Mouse (Mus musculus) liver, postnatal 0 days (tissue): ENCODE results near the gene Ldb3. TPM values are rescaled to one million over a fixed set of nuclear protein-coding genes. Genes with fewer than 3 reads are reported as not detected.

Experiments
- ATAC-seq: fragments of 200-750 bp; cut with Nextera tagmentation; 2 replicates; pipeline ENCODE4 v1.8.0; 2017; ENCODE audit warnings: mild to moderate bottlenecking, moderate library complexity
- DNase-seq: peaks from one replicate; pipeline ENCODE4 v3.0.0-alpha.2; 2016
- H3K27ac ChIP-seq: fragments of 300-500 bp; sonication (generic); 2 replicates; pipeline ENCODE4 v1.5.1; 2014; ENCODE audit warnings: antibody characterized with exemption, moderate library complexity, mild to moderate bottlenecking, low read depth
- H3K27me3 ChIP-seq: fragments of 300-500 bp; sonication (generic); 2 replicates; pipeline ENCODE4 v1.6.1; 2014; ENCODE audit warnings: low read length, control low read depth, mixed read lengths; ENCODE audit not compliant: insufficient read depth
- H3K36me3 ChIP-seq: fragments of 300-500 bp; sonication (generic); replicated peaks from 2 replicates; pipeline ENCODE4 v1.6.1; 2014; ENCODE audit warnings: mild to moderate bottlenecking, control low read depth, low read length, moderate library complexity, mixed read lengths; ENCODE audit not compliant: insufficient read depth
- H3K4me1 ChIP-seq: fragments of 300-500 bp; sonication (generic); 2 replicates; pipeline ENCODE4 v1.6.1; 2014; ENCODE audit warnings: antibody characterized with exemption, mild to moderate bottlenecking, control low read depth; ENCODE audit not compliant: insufficient read depth
- H3K4me2 ChIP-seq: fragments of 300-500 bp; sonication (generic); 2 replicates; pipeline ENCODE4 v1.6.1; 2014; ENCODE audit warnings: low read depth, mild to moderate bottlenecking, low read length, moderate library complexity, mixed read lengths
- H3K4me3 ChIP-seq: fragments of 300-500 bp; sonication (generic); 2 replicates; pipeline ENCODE4 v1.5.1; 2014; ENCODE audit warnings: low read depth, low read length
- H3K9ac ChIP-seq: fragments of 300-500 bp; sonication (generic); replicated peaks from 2 replicates; pipeline ENCODE4 v1.6.1; 2014; ENCODE audit warnings: mild to moderate bottlenecking, moderate library complexity
- H3K9me3 ChIP-seq: fragments of 300-500 bp; sonication (generic); 2 replicates; pipeline ENCODE4 v1.6.1; 2016; ENCODE audit warnings: mild to moderate bottlenecking, control low read depth, low read length, mixed read lengths
- CTCF ChIP-seq: sonication (generic); IDR thresholded peaks from 2 replicates; pipeline ENCODE4 v1.5.1; 2016; ENCODE audit warnings: antibody characterized with exemption, low read depth
- EP300 ChIP-seq: IDR thresholded peaks from 2 replicates; pipeline ENCODE4 v1.6.1; 2016; ENCODE audit warnings: antibody characterized with exemption, low read depth, mild to moderate bottlenecking
- WGBS: fragments of 180-500 bp; shearing (Covaris S2); extraction: QIAGEN DNeasy Blood & Tissue Kit; methylation state at CpG from one replicate; pipeline ENCODE4 v1.1.7; 2014; ENCODE audit not compliant: insufficient replicate concordance; 5-methylcytosine and 5-hydroxymethylcytosine counted together
- polyA plus RNA-seq: library from polyadenylated mRNA; unstranded; fragments of >200 nt; fragmentation: Nextera tagmentation; extraction: Ambion mirVana; gene quantifications from 2 replicates; pipeline ENCODE4 v1.2.1, GENCODE M21; 2015

Gene Ldb3
- polyA plus RNA-seq, 1 experiment from 2014 or later = 0.26 TPM

DNA sequence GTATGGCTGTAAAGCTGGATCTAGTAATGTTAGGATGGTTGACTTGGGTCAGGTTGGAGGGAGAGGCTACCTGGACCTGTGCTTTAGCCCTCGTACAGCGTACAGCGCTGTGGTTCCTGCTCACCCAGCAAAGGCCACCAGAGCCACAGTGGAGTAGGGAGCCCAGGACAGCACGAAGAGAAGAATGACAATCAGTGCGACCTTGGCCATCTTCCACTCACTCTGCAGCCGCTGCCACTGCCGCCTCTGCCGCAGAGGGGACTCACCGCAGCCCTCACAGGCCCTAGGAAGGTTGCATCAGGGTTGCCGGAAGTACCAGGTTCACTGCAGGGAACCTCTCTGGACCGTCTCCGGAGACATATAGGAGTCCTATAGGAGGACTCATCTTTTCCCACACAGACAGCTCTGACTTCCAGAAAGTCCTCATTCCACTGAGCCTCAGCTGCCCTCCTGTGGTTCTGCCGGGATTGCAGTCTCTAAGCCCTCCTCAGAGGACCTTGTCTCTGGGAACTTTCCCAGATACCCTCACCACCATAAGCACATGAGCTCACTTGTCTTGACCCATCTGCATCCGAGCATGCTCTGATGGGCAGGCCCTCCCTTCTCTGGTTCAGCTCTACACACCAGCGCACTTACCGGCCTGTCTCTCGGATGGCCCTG lies 7.2 kb upstream of the Ldb3 start:
- no peaks in the 10 kb centered on the region for H3K9me3 ChIP-seq

DNA sequence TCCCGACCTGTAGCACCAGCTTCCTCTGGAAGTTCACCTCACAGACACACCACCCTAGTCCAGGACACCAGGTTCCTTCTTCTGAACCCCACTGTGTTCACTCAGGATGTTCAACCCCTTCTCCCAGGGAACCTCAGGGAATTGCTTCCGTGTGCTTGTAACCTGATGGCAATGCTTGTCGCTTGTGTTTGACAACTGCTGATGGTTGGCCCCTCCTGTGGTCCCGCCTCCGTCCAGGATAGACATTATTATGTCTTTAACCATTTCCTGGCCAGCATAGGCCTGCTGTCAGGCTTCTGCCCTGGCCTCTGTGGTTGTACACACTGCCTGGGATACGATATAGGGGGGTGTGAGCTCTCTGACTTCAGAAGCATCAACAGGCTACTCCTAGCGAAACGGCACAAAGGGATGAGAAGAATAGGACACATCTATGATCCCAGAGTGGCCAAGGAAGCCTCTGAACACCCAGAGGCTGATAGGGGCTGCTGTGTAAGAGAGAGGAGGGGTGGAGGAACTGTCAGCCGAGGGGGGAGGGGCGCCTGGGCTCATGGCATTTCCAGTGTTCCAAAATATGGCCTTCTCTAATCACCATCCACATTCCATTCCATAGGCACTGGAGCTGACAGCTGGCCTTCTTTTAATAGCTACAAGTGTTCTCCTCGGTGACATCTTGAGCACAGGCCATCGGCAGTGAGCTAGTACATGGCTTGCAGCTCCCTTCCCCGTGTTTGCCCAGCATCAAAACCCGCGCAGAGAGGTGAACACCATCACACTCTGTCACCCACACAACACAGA lies 3.5 kb upstream of the Ldb3 start:
- H3K4me1 ChIP-seq = no peaks in the 10 kb centered on the region
- H3K4me2 ChIP-seq = no peak overlapping the region
- TF ChIP-seq CTCF = no peak
- no peak for TF ChIP-seq EP300
- ATAC-seq (no peak), DNase-seq (no peak)
- no peaks in the 10 kb centered on the region for H3K9me3 ChIP-seq
- H3K27me3 ChIP-seq = no peaks in the 10 kb centered on the region
- WGBS = 68% methylated on average over 15 of the region's 15 CpGs
- no peaks in the 10 kb centered on the region for H3K36me3 ChIP-seq
- no peak overlapping the region for H3K4me3 ChIP-seq
- no peak overlapping the region for H3K9ac ChIP-seq
- H3K27ac ChIP-seq = no peak overlapping the region

More for the DNA sequence above, 7.2 kb upstream of the Ldb3 start:
- Histone ChIP-seq H3K4me3 (no peak overlapping the region), H3K4me2 (no peak overlapping the region), H3K4me1 (no peaks in the 10 kb centered on the region), H3K27me3 (no peaks in the 10 kb centered on the region), H3K27ac (no peak overlapping the region), H3K36me3 (no peaks in the 10 kb centered on the region), H3K9ac (no peak overlapping the region)
- 75% methylated on average over 17 of the region's 17 CpGs for WGBS
- DNase-seq (no peak), ATAC-seq (no peak)
- TF ChIP-seq CTCF = no peak
- no peak for TF ChIP-seq EP300

DNA sequence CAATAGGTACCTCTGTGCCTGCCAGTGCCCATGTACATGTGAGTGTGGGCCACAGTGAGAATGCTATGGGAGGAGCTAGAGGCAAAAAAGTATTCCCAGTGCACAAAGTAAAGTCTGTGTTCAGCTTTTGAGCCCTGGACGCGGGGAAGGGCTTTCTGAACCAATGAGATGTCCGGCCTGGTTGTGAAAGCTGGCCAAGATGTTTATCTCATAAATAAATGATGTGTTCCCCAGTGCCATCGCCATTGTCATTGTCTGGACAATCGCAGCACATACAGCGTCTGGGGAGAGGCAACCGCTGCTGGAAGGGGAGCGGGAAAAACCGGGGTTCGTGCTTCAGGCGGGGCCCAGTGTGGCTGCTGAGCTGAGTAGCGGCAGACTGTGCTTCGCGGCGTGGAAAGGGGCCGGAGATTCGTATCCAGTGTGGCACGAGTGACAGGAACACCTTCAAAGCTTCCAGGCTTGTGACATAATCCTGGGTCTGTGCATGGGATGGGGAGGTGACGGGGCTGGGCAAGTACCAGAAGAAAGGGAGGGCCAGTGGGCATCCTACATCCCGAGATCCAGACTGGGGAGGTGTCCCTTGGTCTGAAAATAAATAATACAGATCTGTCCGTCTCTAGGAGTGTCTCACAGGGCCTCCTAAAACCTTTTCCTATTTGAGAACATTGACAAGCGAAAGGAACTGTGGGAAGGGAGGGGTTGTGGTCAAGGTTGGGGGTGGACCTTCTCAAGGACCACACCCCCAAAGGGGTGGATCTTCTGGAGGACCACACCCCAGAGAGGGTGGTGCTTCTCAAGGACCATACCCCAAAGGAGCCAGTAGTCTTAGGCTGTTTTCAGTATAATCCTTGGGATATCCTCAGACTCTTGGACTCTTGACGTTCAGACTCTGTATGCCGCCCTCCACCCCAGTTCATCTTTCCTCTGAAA lies 2.5 kb upstream of the Ldb3 start:
- no peak for DNase-seq
- H3K4me1 ChIP-seq = no peaks in the 10 kb centered on the region
- no peak overlapping the region for H3K4me2 ChIP-seq
- H3K9me3 ChIP-seq = no peaks in the 10 kb centered on the region
- 64% methylated on average over 24 of the region's 24 CpGs for WGBS
- no peak overlapping the region for H3K9ac ChIP-seq
- H3K4me3 ChIP-seq = no peak overlapping the region
- H3K27me3 ChIP-seq = no peaks in the 10 kb centered on the region
- H3K27ac ChIP-seq = no peak overlapping the region
- no peak for TF ChIP-seq CTCF
- TF ChIP-seq EP300 = no peak
- ATAC-seq = no peak
- no peaks in the 10 kb centered on the region for H3K36me3 ChIP-seq

DNA sequence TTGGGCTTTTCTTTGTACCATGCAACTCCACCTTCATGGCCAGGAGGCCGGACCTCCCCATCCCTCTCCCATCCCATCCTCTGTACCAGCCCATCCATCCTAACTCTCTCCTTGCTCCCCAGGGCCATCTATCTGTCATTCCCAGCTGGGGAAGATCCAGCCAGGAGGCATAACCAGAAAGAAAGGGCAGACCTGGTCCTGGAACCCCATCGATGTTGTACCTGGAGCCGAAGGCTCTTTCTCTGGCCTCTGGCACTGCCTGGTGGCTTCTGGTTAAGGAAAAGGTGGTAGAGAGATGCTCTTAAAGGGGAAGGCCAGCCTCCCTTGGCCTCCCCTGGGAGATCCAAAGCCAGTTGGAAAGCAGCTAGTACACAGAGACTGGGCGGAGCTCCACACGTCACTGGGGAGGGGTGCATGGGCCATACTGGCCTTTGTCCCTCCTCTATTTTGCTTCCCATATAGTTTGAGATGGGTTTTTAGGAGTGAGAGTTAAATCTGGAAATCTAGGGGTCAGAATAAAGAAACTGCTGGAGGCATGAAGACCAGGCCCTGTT lies 1.6 kb upstream of the Ldb3 start:
- no peak overlapping the region for H3K4me2 ChIP-seq
- H3K36me3 ChIP-seq = no peaks in the 10 kb centered on the region
- peaks cover 2% of the 10 kb centered on the region; the same call in 1 of the 2 replicates for H3K4me1 ChIP-seq
- H3K27me3 ChIP-seq = no peaks in the 10 kb centered on the region
- H3K27ac ChIP-seq = no peak overlapping the region
- H3K9ac ChIP-seq = no peak overlapping the region
- WGBS = 79% methylated on average over 5 of the region's 5 CpGs
- ATAC-seq (no peak), DNase-seq (no peak)
- no peaks in the 10 kb centered on the region for H3K9me3 ChIP-seq
- no peak for TF ChIP-seq EP300
- no peak for TF ChIP-seq CTCF
- no peak overlapping the region for H3K4me3 ChIP-seq

DNA sequence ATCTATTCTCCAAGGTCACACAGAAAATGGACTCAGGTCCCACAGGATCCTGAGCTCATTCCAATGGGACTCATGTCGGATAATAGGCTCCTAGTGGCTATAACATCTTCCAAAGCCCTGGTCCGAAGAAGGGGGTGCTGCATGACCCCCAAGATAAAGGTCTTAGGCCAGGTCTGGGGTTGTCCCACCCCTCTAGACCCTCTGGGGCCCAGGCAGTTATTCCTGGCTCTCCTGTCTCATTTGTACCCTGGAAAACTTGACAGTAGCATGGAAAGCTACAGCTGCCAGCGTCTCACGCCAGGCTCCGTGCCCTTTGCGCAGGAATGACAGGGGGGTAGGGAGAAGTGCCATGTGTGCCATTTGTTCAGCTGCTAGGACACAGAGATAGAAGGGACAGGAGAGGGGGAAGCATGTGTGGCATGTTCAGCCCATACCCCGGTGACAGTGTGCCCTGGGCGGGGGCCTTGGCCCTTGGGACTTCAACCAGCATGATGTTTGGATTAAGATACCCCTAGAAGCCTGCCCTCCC lies 767 bp upstream of the Ldb3 start:
- ATAC-seq (no peak), DNase-seq (no peak)
- no peak for TF ChIP-seq CTCF
- TF ChIP-seq EP300 = no peak
- no peak overlapping the region for H3K9ac ChIP-seq
- 83% methylated on average over 8 of the region's 8 CpGs for WGBS
- H3K4me3 ChIP-seq = no peak overlapping the region
- no peak overlapping the region for H3K4me2 ChIP-seq
- peaks cover 3% of the 10 kb centered on the region; the same call in 1 of the 2 replicates for H3K4me1 ChIP-seq
- H3K27ac ChIP-seq = no peak overlapping the region
- H3K27me3 ChIP-seq = no peaks in the 10 kb centered on the region
- no peaks in the 10 kb centered on the region for H3K36me3 ChIP-seq
- H3K9me3 ChIP-seq = no peaks in the 10 kb centered on the region

DNA sequence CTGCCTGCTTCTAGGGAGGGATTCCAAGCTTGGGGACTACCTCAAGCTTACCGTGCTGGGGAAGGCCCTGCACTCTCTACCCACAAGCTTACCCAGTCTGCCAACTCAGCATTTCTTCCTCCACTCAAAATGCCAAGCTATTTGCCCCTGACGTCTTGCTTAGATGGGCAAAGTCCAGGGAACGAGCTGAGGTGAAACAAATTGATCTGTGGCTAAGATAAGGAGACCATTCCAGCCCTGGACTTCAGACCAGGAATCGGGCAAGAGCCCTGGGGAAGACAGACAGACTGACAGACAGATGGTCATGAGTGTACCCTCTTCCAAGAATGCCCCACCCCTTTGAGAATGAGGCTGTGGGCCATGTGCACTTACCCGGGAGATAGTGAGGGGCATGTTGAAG lies 477 bp downstream of the Ldb3 start:
- no peak overlapping the region for H3K4me2 ChIP-seq
- WGBS = 57% methylated on average over 5 of the region's 5 CpGs

More for the DNA sequence above, 477 bp downstream of the Ldb3 start:
- no peak overlapping the region for H3K27ac ChIP-seq
- H3K4me1 ChIP-seq = peaks cover 3% of the 10 kb centered on the region; the same call in 1 of the 2 replicates
- no peak for TF ChIP-seq CTCF
- TF ChIP-seq EP300 = no peak
- H3K36me3 ChIP-seq = no peaks in the 10 kb centered on the region
- DNase-seq (no peak), ATAC-seq (no peak)
- H3K9me3 ChIP-seq = no peaks in the 10 kb centered on the region
- H3K4me3 ChIP-seq = no peak overlapping the region
- H3K9ac ChIP-seq = no peak overlapping the region
- H3K27me3 ChIP-seq = no peaks in the 10 kb centered on the region
